Mouse (Mus musculus): ENCODE results near the gene Sdf4. TPM values are rescaled to one million over a fixed set of nuclear protein-coding genes. Genes with fewer than 3 reads are reported as not detected.

Gene Sdf4
- polyA plus RNA-seq, 1 experiment from 2014 or later = 138 TPM

DNA sequence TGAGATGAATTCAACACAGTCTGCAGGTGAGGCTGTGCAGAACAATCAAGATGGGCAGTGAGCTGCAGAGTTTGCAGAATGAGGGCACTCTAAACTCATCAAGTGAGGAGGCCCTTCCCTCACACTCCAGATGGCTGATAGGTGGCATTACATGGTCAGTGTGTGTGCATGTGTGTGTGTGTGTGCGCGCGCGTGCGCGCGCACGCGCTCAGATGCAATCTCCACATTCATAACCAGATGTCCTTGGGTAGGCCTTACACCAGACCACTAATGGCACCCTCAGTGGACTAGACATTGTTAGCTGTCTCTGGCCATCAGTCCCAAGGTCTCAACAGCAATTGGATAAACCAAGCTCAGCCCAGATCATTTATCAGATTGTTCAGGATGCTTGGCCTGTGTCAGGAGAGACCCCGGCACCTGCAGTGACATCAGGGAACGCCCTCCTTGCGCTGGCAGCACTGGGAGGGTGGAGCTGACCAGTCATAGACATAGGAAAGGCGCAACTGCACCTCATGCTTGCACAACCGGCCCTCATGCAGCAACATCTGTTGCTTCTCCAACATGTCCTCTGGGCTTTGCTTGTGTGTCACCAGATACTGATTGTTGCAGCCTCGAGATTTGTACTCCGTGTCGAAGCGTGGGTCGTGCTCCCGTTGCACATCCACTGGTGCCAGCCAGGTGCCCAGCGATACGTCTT is 1.3 kb upstream of the Sdf4 start:
- H3K27me3 ChIP-seq (ENCODE audit: control insufficient read depth, insufficient read depth, low read length) = no peaks in the 10 kb centered on the region
- H3K27ac ChIP-seq (ENCODE audit: low read depth, low read length) = no peak overlapping the region
- H3K4me2 ChIP-seq = peak overlapping the region; percentile 98
- peak overlapping the region; percentile 95 for H3K4me3 ChIP-seq (ENCODE audit: low read depth, low read length)
- H3K4me1 ChIP-seq (ENCODE audit: control insufficient read depth, insufficient read depth, low read length) = peaks cover 18% of the 10 kb centered on the region
- no peaks in the 10 kb centered on the region for H3K36me3 ChIP-seq (ENCODE audit: control insufficient read depth, insufficient read depth, low read length)
- H3K9ac ChIP-seq (ENCODE audit: low read depth, low read length) = peak overlapping the region; percentile 86
- no peak for ATAC-seq (replicated peaks; ENCODE audit: insufficient number of reproducible peaks, low FRiP score, low TSS enrichment)
- no peaks in the 10 kb centered on the region for H3K9me3 ChIP-seq (replicated peaks; ENCODE audit: control insufficient read depth, low read length)
- 82% methylated on average over 22 of the region's 22 CpGs for WGBS (ENCODE audit: insufficient replicate concordance)

DNA sequence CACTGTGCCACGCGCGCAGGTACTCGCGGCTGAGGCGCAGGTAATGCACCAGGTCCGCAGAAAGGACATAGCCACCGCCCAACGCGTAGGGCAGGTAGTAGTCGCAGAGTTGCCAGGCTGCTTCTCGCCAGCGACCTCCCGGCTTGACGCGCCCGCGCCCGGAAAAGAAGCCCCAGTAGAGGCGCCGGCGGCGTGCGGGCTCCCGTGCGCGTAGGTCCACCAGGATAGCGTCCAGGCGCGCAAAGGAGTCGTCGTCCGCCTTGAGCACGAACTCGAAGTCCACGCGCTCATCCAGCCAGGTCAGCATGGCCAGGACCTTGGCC is 803 bp upstream of the Sdf4 start:
- 21% methylated on average over 37 of the region's 37 CpGs for WGBS (ENCODE audit: insufficient replicate concordance)
- Histone ChIP-seq H3K27ac (ENCODE audit: low read depth, low read length) (peak overlapping the region; percentile 96), H3K9ac (ENCODE audit: low read depth, low read length) (peak overlapping the region; percentile 86), H3K27me3 (ENCODE audit: control insufficient read depth, insufficient read depth, low read length) (no peaks in the 10 kb centered on the region), H3K4me1 (ENCODE audit: control insufficient read depth, insufficient read depth, low read length) (peaks cover 18% of the 10 kb centered on the region), H3K4me2 (peak overlapping the region; percentile 98), H3K4me3 (ENCODE audit: low read depth, low read length) (peak overlapping the region; percentile 95), H3K36me3 (ENCODE audit: control insufficient read depth, insufficient read depth, low read length) (no peaks in the 10 kb centered on the region), H3K9me3 (replicated peaks; ENCODE audit: control insufficient read depth, low read length) (no peaks in the 10 kb centered on the region)
- peak; percentile 7; the same call in 1 of the 2 replicates for ATAC-seq (replicated peaks; ENCODE audit: insufficient number of reproducible peaks, low FRiP score, low TSS enrichment)

DNA sequence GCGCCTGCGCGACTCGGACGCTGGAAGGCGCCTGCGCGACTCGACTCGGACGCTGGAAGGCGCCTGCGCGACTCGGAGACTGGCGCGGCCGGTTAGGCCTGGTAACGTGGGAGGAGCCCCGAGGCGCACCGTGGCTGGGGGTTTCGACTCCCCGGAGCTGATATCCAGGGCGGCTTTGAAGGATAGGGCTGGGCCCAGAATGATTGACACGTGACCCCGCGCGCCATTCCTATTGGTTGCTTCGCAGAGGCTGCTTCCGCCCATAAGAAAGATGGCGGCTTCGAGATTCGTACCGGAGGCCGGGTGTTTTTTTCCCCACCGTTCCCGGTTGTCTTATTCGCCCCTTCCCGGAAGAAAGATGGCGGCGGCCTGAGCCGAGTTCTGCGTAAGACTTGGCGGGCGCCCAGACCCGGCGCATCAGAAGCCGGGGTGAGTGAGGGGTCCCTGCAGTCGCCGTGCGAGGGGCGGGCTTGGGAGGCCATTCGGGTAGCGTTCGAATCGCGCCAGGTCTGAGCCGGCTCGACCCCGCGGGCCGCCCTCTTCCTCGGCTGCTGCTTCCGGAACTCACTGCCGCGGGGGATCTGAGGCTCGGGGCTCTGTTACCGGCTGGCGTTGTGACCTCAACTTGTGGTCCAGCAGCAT is 355 bp downstream of the Sdf4 start:
- Histone ChIP-seq H3K4me1 (ENCODE audit: control insufficient read depth, insufficient read depth, low read length) (peaks cover 18% of the 10 kb centered on the region), H3K4me2 (peak overlapping the region; percentile 73)

DNA sequence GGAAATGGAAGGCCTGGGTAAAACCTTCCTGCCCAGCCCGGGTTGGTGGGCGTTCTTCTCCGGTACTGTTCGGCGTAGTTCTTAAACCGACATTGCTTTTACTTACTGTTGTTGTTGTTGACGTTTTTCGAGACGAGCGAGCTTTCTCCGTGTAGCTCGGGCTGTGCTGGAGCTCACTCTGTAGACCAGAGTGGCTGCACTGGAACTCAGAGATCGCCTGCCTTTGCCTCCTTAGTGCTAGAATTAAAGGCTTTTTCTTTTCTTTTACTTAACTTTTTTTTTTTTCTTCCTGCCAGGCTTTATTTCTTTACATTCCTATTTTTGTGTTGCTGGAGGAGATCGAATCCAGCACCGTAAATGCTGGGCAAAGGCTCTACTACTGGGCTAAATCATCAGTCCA is 934 bp downstream of the Sdf4 start:
- Histone ChIP-seq H3K27ac (ENCODE audit: low read depth, low read length) (peak overlapping the region; percentile 94), H3K27me3 (ENCODE audit: control insufficient read depth, insufficient read depth, low read length) (no peaks in the 10 kb centered on the region), H3K36me3 (ENCODE audit: control insufficient read depth, insufficient read depth, low read length) (no peaks in the 10 kb centered on the region), H3K4me3 (ENCODE audit: low read depth, low read length) (peak overlapping the region; percentile 95), H3K9ac (ENCODE audit: low read depth, low read length) (peak overlapping the region; percentile 94), H3K4me2 (peak overlapping the region; percentile 73), H3K4me1 (ENCODE audit: control insufficient read depth, insufficient read depth, low read length) (peaks cover 18% of the 10 kb centered on the region), H3K9me3 (replicated peaks; ENCODE audit: control insufficient read depth, low read length) (no peaks in the 10 kb centered on the region)
- ATAC-seq (replicated peaks; ENCODE audit: insufficient number of reproducible peaks, low FRiP score, low TSS enrichment) = no peak
- WGBS (ENCODE audit: insufficient replicate concordance) = 3% methylated on average over 15 of the region's 15 CpGs

More for the DNA sequence above, 355 bp downstream of the Sdf4 start:
- Histone ChIP-seq H3K27ac (ENCODE audit: low read depth, low read length) (peak overlapping the region; percentile 94), H3K27me3 (ENCODE audit: control insufficient read depth, insufficient read depth, low read length) (no peaks in the 10 kb centered on the region), H3K4me3 (ENCODE audit: low read depth, low read length) (peak overlapping the region; percentile 95), H3K9me3 (replicated peaks; ENCODE audit: control insufficient read depth, low read length) (no peaks in the 10 kb centered on the region), H3K9ac (ENCODE audit: low read depth, low read length) (peak overlapping the region; percentile 94), H3K36me3 (ENCODE audit: control insufficient read depth, insufficient read depth, low read length) (no peaks in the 10 kb centered on the region)
- peak; percentile 88 for ATAC-seq (replicated peaks; ENCODE audit: insufficient number of reproducible peaks, low FRiP score, low TSS enrichment)
- whole genome bisulfite sequencing (ENCODE audit: insufficient replicate concordance) = under 1% methylated on average over 69 of the region's 70 CpGs

DNA sequence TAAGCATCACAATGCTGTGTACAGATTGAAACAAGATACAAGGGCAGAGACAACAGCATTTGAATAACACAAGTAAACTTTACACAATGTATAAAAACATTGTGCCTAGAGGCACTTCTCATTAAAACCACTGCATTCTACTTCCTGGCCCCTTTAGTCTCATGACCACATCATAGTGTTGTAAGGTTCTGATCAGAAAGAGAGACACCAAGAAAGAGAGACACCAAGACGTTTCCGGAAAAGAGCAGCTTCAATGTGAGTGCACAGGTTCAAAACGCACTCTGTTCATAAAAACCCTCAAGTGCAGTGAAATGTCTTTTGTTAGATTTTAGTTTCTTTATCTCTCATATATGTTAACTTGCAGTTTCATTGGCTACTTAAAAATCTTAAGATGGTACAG is 11.4 kb downstream of the Sdf4 start:
- Histone ChIP-seq H3K27me3 (ENCODE audit: control insufficient read depth, insufficient read depth, low read length) (no peaks in the 10 kb centered on the region), H3K9me3 (replicated peaks; ENCODE audit: control insufficient read depth, low read length) (no peaks in the 10 kb centered on the region), H3K4me1 (ENCODE audit: control insufficient read depth, insufficient read depth, low read length) (no peaks in the 10 kb centered on the region), H3K27ac (ENCODE audit: low read depth, low read length) (no peak overlapping the region), H3K36me3 (ENCODE audit: control insufficient read depth, insufficient read depth, low read length) (peaks cover 43% of the 10 kb centered on the region), H3K4me2 (no peak overlapping the region), H3K9ac (ENCODE audit: low read depth, low read length) (no peak overlapping the region), H3K4me3 (ENCODE audit: low read depth, low read length) (no peak overlapping the region)
- WGBS (ENCODE audit: insufficient replicate concordance) = 88% methylated on average over 3 of the region's 3 CpGs
- ATAC-seq (replicated peaks; ENCODE audit: insufficient number of reproducible peaks, low FRiP score, low TSS enrichment) = no peak

DNA sequence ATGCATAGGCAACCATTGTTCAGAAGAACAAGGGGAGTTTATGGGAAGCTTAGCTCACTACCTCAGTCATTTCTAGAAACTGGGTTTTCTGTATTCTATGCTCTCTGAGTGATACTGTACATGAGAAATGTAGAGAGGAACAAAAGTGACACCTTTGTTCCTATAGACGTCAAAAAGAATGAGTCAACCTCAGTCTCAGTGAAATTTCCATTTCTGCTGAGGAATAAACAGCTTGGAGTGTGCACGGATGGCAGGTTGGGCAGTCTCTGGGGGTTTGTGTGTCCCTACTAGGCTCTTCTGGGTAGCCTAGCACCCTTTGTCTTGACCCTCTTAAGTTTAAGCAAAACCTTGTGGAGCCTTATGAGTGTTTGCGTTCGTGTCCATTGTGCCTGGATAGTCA is 15.7 kb downstream of the Sdf4 start:
- no peaks in the 10 kb centered on the region for H3K4me1 ChIP-seq (ENCODE audit: control insufficient read depth, insufficient read depth, low read length)
- H3K27ac ChIP-seq (ENCODE audit: low read depth, low read length) = no peak overlapping the region
- no peak overlapping the region for H3K4me3 ChIP-seq (ENCODE audit: low read depth, low read length)
- no peak overlapping the region for H3K9ac ChIP-seq (ENCODE audit: low read depth, low read length)
- WGBS (ENCODE audit: insufficient replicate concordance) = 93% methylated on average over 4 of the region's 4 CpGs
- H3K36me3 ChIP-seq (ENCODE audit: control insufficient read depth, insufficient read depth, low read length) = peaks cover 45% of the 10 kb centered on the region
- H3K9me3 ChIP-seq (replicated peaks; ENCODE audit: control insufficient read depth, low read length) = no peaks in the 10 kb centered on the region
- no peak overlapping the region for H3K4me2 ChIP-seq
- H3K27me3 ChIP-seq (ENCODE audit: control insufficient read depth, insufficient read depth, low read length) = no peaks in the 10 kb centered on the region
- ATAC-seq (replicated peaks; ENCODE audit: insufficient number of reproducible peaks, low FRiP score, low TSS enrichment) = no peak

DNA sequence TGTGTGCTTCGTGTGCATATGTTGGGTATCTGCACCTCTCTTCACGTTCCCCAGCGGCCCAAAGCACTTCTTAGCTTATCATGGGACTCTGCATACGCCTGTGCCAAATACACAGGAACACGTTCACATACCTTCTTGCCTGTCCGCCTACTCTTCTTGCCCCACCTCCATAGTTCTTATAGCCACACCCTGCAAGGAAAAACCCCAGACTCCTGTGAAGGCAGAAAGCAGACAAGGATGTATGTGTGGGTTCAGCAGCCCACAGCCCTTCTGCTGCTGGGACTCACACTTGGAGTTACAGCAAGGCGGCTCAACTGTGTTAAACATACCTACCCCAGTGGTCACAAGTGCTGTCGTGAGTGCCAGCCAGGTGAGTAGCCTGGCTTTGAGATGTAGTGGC is 21.0 kb downstream of the Sdf4 start, which contains the start of gene Tnfrsf4:
Gene Tnfrsf4 (plus strand): TSS at position 207 of the 400 bp plus-strand sequence.
- 79% methylated on average over 8 of the region's 8 CpGs for WGBS (ENCODE audit: insufficient replicate concordance)
- Histone ChIP-seq H3K4me3 (ENCODE audit: low read depth, low read length) (no peak within 1 kb of the TSS), H3K9ac (ENCODE audit: low read depth, low read length) (no peak within 1 kb of the TSS), H3K9me3 (replicated peaks; ENCODE audit: control insufficient read depth, low read length) (no peaks in the 10 kb centered on the region), H3K36me3 (ENCODE audit: control insufficient read depth, insufficient read depth, low read length) (peaks cover 26% of the 10 kb centered on the region), H3K4me2 (no peak within 1 kb of the TSS), H3K4me1 (ENCODE audit: control insufficient read depth, insufficient read depth, low read length) (no peaks in the 10 kb centered on the region), H3K27ac (ENCODE audit: low read depth, low read length) (no peak within 1 kb of the TSS), H3K27me3 (ENCODE audit: control insufficient read depth, insufficient read depth, low read length) (no peaks in the 10 kb centered on the region)
- no peak for ATAC-seq (replicated peaks; ENCODE audit: insufficient number of reproducible peaks, low FRiP score, low TSS enrichment)

DNA sequence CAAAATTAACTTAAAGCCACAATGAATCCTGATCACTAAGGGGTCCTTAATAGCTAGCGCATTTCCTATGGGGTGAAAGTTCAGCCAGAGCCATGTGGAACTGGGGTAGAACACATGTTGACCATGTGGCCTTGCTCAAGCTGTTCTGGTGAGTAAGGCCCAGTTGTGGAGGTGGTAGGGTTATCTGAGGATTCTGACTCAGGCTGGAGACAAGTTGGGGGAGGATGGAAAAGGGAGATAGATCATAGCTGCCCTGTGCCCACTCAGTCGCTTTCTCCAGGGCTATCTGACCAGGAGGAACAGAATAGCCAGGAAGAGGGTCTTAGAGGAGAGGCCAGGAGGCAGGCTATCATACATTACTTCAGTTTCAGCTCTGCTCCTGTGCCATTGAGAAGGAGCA is 21.8 kb downstream of the Sdf4 start:
- 74% methylated on average over 2 of the region's 2 CpGs for WGBS (ENCODE audit: insufficient replicate concordance)
- Histone ChIP-seq H3K27me3 (ENCODE audit: control insufficient read depth, insufficient read depth, low read length) (no peaks in the 10 kb centered on the region), H3K9ac (ENCODE audit: low read depth, low read length) (no peak overlapping the region), H3K27ac (ENCODE audit: low read depth, low read length) (no peak overlapping the region), H3K9me3 (replicated peaks; ENCODE audit: control insufficient read depth, low read length) (no peaks in the 10 kb centered on the region), H3K4me2 (no peak overlapping the region), H3K4me1 (ENCODE audit: control insufficient read depth, insufficient read depth, low read length) (no peaks in the 10 kb centered on the region), H3K4me3 (ENCODE audit: low read depth, low read length) (no peak overlapping the region), H3K36me3 (ENCODE audit: control insufficient read depth, insufficient read depth, low read length) (peaks cover 18% of the 10 kb centered on the region)
- no peak for ATAC-seq (replicated peaks; ENCODE audit: insufficient number of reproducible peaks, low FRiP score, low TSS enrichment)

DNA sequence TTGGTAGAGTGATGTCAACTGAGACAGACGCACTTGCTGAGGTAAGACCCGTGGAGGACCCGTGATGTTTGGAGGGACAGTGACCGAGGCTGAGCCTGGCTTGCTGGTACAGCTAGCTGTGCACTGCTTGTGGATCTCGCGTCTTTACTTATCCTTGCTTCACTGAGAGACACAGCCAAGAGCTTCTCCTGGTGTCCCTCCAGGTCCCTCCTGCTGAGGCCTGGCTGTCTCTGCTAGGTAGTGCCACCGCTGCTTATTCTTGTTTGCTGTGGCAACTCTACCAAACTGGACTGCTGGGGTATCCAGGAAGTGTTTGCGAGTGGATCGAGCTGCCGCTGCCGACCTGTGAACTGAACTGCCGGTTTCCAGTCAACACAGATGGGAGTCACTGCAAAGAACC is 27.1 kb downstream of the Sdf4 start:
- peaks cover 6% of the 10 kb centered on the region for H3K4me1 ChIP-seq (ENCODE audit: control insufficient read depth, insufficient read depth, low read length)
- H3K9ac ChIP-seq (ENCODE audit: low read depth, low read length) = no peak overlapping the region
- no peak overlapping the region for H3K4me2 ChIP-seq
- H3K27me3 ChIP-seq (ENCODE audit: control insufficient read depth, insufficient read depth, low read length) = no peaks in the 10 kb centered on the region
- no peaks in the 10 kb centered on the region for H3K9me3 ChIP-seq (replicated peaks; ENCODE audit: control insufficient read depth, low read length)
- no peak overlapping the region for H3K4me3 ChIP-seq (ENCODE audit: low read depth, low read length)
- H3K27ac ChIP-seq (ENCODE audit: low read depth, low read length) = no peak overlapping the region
- no peak for ATAC-seq (replicated peaks; ENCODE audit: insufficient number of reproducible peaks, low FRiP score, low TSS enrichment)
- H3K36me3 ChIP-seq (ENCODE audit: control insufficient read depth, insufficient read depth, low read length) = no peaks in the 10 kb centered on the region; the same call in 1 of the 2 replicates
- 84% methylated on average over 12 of the region's 12 CpGs for WGBS (ENCODE audit: insufficient replicate concordance)

Measured in heart, embryonic 11.5 days (tissue).